Mouse (Mus musculus): ENCODE results near the gene Gabarap.
"Not testable (repeated sequence)": the region's sequence is repeated elsewhere in the genome, so short reads cannot be mapped to it uniquely, and the experiment has no call there.

The Gabarap gene

DNA sequence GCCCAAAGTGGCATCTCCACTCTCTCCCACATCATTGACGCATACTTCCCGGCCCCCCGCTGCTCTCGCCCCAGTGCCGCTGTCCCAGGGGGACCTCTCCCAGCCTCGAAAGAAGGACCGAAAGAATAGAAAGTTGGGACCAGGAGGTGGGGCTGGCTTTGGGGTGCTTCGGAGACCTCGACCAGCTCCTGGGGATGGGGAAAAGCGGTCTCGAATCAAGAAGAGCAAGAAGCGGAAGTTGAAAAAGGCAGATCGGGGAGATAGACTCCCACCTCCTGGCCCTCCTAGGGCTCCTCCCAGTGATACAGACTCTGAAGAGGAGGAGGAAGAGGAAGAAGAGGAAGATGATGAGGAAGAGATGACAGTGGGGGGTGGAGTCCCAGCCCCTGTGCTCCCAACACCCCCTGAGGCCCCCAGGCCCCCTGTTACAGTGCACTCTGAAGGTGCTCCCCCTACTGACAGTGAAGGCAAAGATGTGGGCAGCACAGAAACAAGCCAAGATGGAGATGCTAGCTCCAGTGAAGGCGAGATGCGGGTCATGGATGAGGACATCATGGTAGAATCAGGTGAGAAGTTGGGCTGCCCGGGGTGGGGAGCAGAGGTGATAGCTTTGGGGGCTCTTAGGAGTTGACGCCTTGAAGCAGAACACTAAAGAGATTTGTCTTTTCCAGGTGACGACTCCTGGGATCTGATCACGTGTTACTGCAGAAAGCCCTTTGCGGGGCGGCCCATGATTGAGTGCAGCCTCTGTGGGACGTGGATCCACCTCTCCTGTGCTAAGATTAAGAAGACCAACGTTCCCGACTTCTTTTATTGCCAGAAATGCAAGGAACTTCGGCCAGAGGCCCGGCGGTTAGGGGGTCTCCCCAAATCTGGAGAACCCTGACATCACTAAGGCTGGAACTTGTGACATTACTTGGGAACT lies 7.9 kb downstream of the Gabarap start:
- DNase-seq (ENCODE audit: low read depth, low spot score), result no peak

DNA sequence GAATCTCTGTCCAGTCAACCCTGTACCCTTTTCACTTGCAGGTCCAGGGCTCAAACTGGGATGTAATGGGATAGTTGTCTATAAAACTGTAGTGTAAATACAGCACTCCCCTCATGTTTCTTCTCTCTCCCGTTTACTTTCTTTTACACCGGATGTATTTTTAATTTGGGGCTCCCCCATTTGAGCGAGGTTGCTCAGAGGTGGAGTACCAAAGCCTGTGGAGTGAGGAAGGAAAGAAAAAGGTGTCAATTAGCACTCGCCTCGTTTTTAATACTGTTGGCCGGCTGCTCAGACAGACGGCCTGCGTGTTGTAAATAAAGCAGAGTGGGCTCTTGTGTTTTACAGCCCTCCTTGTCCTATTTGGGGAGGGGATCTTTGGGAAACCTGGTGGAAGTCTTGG lies 8.7 kb downstream of the Gabarap start:
- no peak for DNase-seq (ENCODE audit: low read depth, low spot score)

DNA sequence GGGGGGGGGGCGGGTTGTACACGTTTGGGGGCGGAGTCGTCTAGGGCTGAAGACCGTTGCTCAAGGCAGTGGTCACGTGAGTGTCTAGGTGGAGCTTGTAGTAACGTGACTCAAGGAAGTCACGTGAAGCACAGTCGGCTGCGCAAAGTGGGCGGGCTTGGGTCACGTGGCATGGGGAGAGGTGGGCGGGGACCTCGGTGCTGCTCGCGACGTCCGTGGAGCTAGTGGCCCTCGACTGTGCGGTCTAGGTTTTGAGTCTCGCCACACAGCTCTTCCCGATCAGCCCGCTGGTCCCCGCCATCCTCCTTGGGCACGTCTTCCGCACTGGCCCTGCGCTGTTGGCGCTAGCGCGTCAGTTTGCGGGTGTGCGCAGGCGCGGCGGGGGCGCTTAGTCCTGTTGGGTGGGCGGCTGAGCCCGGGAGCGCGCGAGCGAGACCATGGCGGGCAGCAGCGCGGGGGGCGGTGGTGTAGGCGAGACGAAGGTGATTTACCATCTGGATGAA lies 9.5 kb downstream of the Gabarap start, which contains the start of gene Dvl2:
Dvl2 (plus strand) TSS at position 200 of the 503 bp plus-strand sequence.
- peak; percentile 98 for DNase-seq (ENCODE audit: low read depth, low spot score)

DNA sequence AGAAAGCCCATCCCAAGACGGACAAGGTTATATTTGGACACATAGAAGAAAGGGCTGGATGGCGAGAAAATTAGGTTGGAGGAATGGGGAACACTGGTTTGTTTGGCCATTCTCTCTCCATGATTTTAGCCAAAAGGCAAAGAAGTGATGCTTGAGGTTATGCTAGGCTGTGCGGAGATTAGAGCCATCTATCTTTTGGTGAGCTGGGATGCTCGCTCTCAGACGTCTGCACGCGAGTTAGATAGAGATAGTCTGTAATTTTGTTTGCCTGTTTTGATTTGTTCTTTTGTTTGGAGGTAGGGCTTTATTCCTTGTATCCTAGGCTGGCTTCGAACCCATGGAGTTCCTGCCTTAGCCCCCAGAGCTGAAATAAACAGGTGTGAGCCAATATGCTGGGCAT lies 10.2 kb downstream of the Gabarap start:
- no peak for DNase-seq (ENCODE audit: low read depth, low spot score)

DNA sequence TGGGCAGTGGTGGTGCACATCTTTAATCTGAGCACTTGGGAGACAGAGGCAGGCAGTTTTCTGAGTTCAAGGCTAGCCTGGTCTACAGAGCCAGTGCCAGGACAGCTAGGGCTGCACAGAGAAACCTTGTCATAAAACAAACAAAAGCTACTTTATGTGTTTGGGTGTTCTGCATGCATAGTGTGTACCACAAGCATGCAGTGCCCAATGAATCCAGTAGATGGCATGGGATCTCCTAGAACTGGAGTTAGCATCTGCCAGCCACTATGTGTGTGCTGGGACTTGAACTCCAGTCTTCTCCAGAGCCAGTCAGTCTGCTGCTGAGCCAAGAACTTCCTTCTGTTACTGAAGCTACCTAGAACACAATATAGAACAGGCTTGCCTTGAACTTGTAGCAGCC lies 10.9 kb downstream of the Gabarap start:
- peak; percentile 85 for DNase-seq (ENCODE audit: low read depth, low spot score)

DNA sequence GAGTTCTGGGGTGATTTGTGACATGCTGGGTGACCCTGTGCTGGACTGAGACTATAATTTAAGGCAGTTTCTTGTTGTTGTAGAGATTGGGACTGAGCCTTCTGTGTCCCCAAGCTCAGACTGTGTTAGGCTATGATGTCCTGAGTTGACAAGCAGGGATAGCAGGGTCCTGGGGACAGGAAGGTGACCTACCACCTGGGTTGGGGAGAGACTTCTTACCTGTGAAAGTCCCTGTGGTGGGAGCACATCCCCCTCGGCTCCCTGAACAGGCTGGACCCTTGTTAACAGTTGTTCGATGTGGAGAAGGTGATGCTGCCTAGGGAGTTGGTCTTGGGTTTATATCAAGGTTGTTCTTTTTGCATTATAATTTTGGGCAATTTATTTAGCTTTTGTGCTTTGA lies 11.5 kb downstream of the Gabarap start:
- DNase-seq (ENCODE audit: low read depth, low spot score), result no peak

DNA sequence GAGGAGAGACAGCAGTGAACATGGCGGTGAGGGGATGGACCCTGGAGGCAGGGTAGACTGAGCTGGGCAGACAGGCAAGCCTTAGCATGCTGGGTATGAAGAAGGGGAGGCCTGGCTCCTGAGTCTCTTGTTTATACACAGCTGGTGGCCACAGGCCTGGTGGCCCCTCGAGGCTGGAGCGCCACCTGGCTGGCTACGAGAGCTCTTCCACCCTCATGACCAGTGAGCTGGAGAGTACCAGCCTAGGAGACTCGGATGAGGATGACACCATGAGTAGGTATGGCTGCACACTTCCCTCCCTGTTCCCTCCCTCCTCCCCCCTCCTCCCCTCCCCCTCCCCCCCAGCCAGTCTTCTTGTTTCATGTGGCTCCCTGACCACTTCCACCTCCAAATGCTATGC lies 14.6 kb downstream of the Gabarap start:
- no peak for DNase-seq (ENCODE audit: low read depth, low spot score)

DNA sequence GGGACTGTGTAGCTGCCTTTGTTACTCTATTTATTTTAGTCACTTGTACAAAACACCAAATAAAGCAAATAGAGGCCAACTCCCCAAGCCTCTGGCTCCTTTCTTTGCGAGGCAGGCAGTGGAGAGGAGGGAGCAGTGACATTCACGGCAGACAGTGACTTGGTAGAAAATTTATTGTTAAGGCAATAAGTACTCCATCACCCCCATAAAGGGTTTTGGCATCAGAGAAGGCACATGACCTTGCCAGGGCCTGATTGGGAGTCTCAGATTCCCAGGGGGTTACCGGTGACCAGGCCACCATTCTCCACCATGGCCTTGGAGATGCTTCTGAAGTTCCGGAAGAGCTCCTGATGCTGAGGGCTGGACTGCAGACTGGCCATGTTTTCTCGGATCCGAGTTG lies 19.1 kb downstream of the Gabarap start:
- DNase-seq (ENCODE audit: low read depth, low spot score), result no peak

DNA sequence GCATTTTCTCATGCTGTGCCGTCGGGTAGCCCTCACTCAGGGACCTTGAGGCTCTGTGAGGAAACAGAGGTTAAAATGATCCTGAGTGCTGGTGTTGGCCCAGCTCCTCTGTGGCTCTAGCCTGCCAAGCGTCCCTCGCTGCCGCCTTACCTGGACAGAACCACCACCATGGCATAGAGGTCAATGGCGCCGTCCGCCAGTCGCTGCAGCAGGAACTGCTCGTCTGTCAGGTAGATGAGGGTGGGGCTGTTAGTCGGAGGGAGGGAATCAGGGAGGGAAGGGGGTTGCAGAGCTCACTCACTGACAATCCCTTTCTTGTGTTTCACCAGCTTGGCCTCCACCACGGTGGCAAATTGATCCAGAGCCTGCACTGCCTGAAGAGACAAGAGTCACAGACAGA lies 19.6 kb downstream of the Gabarap start:
- DNase-seq (ENCODE audit: low read depth, low spot score), result no peak

DNA sequence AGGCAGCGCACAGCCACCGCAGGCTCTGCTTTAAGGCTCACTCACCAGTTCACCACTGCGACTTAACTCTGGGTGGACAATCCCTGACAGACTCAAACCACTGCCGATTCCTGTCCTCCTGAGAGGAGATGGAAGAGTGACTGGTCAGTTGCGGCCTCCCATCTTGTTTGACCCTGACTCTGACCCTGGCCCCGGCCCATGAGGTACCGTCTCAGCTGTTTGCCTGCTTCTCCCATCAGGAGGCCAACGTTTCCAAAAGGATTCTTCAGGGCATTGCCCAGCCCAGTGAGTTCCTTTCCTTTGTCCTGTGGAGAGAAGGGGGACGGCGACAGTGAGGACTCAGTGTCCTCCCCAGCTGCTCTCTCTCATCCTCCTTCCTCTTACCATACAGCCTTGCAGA lies 20.0 kb downstream of the Gabarap start:
- no peak for DNase-seq (ENCODE audit: low read depth, low spot score)

DNA sequence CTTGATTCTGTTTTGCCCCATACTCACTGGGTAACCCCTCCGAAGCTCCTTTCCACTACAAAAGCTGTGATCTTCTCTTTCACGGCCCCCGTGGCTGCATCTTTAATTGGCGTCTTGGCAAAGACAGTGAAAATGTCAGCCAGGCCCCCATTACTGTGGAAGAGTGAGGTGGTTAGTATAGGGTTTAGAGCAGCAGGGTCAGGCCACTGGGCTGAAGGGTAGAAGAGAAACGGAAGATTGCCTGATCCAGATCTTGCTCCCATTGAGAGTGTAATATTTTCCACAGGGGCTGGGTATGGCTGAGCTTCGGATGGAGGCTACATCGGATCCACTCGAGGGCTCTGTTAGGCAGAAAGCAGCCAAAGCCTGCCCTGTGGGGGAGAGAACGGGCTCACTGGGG lies 22.0 kb downstream of the Gabarap start:
- no peak for DNase-seq (ENCODE audit: low read depth, low spot score)

DNA sequence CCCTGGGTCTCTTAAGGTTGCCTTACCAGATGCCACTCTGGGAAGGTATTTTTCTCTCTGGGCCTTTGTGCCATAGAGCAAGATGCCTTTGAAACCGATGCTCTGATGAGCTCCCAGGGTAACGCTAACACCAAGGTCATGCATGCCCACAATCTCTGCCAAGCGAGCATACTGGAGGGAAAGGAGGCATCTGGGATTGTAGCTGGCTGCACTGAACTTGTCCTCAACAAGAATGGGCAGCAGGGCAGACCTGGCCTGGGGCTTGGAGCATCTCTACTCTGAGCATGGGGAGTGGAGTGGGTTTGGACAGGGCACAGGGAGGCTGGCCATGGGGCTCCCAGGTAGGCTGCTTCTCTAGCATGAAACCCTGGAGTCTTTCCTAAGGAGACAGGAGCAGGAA lies 22.5 kb downstream of the Gabarap start:
- DNase-seq (ENCODE audit: low read depth, low spot score), result no peak

DNA sequence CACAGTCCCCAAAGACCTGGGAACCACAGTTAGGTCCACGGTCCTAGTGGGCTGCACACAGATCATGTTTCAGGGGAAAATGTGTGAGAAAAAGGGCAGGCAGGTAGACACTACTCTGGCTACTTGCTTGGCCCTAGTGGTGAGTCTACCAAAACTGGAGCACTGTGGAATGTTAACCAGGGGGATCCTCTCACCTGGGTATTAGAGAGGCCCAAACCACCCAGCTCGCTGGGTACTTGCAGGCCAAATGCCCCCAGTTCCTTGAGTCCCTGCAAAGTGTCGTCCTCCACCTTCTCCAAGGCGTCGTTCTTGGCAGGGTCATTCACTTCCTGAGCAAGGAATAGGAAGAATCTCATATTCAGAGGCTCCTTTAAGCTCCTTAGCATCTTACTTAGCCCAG lies 23.1 kb downstream of the Gabarap start:
- DNase-seq (ENCODE audit: low read depth, low spot score), result no peak

DNA sequence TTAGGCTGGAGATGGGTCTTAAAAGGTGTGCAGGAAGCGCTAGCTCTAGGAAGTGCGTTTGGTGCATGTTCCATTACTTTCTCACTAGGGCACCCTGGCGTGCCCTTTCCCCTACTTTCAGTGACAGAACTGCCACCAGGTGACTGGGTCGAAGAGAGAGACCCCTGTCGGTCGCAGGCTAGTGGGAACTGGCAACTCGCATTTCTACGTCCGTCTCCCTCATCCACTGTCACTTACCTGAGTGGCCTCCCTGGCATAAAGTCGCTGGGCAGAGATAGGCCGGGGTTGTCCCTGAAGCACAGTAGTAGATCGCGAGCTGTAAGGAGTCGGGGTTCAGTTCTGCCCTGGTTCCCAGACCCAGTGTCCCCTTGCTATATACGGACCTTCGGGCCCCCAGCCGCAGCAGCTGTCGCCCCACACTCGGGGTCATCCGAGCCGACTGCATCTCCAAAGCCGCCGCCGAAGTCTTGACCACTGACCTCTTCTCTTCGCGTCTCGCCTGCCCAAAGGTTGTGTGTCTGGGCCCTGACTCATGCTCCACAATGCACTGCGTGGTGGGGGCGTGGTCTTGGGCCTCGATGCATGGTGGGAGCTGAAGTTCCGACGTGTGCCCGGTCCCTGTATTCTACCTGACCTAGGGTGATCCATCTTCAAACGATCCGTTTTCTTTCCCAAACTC lies 24.1 kb downstream of the Gabarap start, which contains the start of gene Acadvl:
Acadvl (minus strand) TSS at position 532 of the 679 bp plus-strand sequence.
- peak; percentile 91 for DNase-seq (ENCODE audit: low read depth, low spot score)

DNA sequence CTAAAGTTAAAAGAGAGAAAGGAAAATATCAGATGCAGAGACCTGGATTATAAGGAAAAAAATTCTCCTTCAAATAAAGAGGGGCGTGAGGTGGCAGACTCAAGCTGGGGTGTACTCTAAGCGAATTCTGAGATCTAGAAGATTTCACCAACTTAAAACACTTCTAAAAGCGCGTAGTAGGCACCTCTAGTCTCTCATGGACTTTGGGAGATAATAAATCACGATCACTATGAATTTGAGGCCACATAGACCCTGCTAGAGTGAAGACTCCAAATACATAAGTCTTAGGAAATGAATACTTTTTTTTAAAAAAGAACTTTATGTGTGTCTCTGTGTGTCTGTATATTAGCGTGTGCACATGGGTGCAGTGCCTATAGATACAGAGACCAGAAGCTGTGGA lies 24.7 kb downstream of the Gabarap start:
- no peak for DNase-seq (ENCODE audit: low read depth, low spot score)

DNA sequence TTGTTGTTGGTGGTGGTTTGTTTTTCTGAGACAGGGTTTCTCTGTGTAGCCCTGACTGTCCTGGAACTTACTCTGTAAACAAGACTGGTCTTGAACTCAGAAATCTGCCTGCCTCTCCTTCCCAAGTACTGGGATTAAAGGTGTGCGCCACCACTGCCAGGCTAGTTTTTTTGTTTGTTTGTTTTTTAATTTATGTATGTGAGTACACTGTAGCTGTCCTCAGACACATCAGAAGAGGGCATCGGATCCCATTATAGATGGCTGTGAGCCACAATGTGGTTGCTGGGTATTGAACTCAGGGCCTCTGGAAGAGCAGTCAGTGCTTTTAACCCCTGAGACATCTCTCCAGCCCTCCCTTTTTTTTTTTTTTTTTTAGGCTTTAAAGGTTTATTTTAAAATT lies 25.2 kb downstream of the Gabarap start:
- not testable (repeated sequence) for DNase-seq (ENCODE audit: low read depth, low spot score)

DNA sequence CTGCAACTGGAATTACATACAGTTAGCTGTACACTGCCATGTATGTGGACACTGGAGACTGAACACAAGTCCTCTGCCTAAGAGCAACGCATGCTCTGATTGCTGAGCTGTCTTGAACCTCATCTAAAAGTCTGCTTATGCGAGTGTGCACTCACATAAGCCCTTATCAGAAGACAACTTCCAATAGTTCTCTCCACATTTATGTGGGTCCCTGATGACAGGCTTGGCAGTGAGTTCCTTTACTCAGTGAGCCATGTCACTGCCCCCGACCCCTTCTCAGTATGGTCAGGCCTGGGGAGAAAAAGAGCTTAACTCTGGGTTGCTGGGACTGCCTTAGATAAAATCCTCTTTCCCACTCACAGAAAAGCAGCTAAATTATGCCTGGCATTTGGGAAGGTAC lies 25.7 kb downstream of the Gabarap start, which contains the start of gene Dlg4:
Dlg4 (plus strand) TSS at position 274 of the 400 bp plus-strand sequence.
- no peak for DNase-seq (ENCODE audit: low read depth, low spot score)

DNA sequence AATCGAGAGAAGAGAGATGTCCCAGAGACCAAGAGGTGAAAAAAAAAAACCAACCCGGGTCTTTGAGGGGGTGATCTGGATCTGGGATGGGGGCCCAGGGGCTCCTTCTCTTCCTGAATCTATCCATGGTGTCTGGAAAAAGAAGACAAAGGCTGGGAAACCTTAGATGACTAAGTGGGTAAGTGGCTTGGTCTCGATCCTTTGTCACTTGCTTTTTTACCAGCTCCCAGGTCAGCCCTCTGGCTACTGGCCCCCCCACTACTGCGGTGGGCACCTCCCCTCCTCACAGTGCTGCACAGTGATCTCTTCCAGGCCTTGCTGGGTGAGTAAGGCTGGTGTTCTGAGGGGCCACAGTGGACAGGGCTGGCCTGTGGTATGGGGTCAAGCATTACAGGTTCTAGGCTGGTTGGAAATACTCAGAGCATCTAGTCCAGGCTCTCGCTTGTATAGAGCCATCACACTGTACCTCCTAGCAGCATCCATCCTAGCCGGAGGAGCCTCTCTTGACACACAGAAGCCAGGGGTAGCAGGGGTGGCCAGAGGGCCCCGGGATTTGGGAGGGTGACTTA lies 26.3 kb downstream of the Gabarap start:
- no peak for DNase-seq (ENCODE audit: low read depth, low spot score)

DNA sequence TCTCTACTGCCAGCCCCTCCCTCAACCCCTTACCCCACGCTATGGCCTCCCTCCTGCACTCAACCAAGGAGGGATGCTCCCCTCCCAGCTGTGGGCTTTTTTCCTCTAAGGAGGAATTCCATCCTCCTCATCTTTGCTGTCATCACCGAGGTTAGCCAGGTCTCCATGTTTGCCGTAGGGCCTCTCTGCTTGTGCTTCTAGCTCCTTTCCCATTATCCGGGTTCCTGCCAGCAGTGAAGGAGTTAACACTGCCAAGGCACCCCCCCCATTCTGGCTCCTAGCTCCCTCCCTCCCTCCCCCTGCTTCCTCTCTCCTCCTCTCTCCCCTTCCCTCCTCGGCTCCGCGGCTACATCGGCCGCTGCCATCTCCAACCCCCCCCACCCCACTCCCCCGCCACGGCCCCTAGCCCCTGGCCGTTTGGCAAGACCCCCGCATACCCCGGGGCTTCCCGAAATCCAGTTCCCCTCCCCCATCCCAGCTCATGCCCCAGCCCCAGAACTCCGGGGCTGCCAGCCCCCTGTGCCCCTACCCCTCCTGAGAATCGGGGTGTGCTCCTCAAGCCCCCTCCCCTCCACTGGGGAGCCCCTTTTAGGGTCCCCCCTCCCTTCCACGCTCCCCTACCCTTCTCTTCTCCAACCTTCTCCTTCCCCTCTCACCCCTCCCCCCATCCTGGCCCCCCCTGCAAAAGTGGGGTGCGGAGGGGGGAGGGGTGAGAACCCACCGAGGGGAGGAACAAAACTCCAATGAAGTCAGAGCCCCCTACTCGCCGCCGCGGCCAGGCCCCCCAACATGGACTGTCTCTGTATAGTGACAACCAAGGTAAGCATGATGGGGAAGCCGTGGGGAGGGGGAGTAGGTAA lies 27.4 kb downstream of the Gabarap start:
- peak; percentile 75 for DNase-seq (ENCODE audit: low read depth, low spot score)

DNA sequence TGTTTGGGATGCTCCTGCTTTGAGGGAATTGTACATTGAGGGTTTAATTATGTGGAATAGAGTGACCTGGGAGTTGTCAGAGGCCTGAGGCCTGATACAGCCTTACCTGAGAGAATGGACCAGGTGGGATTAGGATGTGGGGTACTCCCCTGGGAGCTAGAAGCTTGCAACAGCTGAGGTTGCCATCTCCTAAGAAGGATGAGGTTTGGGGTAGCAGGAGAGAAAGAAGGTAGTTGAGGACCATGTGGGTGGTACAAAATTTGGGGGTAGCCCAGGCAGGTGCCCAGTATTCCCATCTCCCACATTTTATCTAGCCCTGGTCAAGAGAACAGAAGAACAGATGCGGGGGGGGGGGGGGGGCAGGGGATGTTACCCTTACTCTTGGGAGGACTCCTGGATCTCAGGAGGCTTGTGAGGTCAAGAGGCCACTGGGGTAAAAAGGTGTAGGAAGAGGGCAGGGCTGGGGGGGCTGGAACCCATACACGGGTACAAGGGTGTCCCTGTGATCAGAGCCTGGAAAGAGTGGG lies 28.6 kb downstream of the Gabarap start:
- no peak for DNase-seq (ENCODE audit: low read depth, low spot score)

DNA sequence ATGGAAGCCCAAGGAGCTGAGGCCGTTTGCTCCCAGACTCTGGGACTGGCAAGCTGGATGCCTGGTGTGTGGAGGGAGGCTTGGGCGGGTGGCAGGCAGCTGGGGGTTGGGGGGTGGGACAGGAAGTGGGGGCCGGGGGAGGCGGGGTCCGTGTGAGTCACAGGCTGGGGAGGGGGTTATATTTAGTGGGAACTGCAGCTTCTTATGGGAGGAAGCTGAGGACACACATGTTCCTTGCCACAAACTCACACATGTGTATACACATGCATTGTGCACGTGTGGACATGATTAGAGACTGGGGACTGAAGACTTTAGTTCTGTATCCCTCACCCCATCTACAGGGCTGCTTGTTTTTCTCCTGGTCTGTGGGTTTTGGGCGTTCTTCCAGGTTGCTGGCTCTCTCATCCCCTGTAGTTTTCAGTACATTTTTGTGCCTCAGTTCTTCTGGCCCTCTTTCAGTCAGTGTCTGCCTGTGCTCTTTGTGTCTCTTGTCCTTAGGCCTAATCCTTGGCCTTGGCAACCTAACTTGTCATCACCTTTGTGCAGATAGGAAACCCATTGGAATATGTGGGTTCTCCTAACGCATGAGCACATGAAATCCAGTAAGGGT lies 29.2 kb downstream of the Gabarap start:
- DNase-seq (ENCODE audit: low read depth, low spot score), result peak; percentile 68
